Mouse (Mus musculus): ENCODE measurements around the gene Zfp523.

The Zfp523 gene

DNA sequence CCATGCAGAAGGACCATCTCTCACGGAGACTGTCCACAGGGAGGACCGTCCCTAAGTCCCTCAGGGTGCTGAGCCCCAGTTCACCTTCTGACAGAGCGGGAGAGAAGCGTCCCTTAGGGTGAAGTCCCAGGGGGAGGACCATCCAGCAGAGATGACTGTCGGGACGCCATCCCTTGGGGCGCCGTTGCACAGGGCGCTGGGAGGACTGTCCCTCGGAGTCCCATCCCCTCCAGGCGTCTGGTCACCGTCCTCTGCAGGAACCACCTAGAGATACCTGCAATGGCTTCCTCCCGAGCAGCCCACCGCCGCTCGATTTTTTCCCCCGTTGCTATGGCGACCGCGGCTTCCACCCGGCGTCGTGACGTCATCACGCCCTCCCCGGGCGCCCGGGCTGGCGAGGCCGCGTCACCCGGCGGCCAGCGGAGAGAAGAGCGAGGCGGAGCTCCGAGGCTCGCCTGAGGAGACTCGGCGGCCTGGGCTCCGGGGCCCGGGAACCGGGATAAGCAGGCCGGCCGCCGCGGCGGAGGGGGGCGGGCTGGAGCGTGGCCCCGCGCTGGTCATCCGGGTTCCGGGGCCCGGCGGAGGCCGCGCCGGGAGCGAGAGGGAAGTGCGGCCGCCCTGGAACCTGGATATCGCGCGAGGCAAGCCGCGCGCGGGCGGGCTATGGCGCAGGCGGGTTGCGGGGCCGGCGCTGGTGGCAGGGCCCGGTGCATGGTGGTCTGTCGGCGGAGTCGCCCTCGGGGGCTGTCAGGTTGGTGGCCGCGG lies at the start of gene Zfp523:
TSS of gene Zfp523 (plus strand) at position 355 of the 765 bp plus-strand sequence.
- DNase-seq (ENCODE audit: low spot score), result peak; percentile 82

DNA sequence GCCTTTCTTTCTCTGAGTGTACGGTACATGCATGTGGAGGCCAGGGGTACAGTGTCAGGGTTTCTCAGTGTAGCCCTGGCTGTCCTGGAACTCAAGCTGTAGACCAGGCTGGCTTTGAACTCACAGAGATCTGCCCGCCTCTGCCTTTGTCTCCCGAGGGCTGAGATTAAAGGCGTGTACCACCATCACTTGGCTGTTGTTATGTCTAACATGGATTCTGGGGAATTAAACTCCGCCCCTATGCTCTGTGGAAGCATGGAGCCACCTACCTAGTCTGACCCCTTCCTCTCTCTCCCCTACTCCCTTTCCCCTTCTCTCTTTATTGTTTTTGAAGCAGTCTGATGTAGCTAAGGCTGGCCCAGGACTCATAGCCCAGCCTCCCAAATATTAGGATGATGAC lies 47.1 kb upstream of the Zfp523 start:
- DNase-seq (ENCODE audit: low spot score), result no peak

DNA sequence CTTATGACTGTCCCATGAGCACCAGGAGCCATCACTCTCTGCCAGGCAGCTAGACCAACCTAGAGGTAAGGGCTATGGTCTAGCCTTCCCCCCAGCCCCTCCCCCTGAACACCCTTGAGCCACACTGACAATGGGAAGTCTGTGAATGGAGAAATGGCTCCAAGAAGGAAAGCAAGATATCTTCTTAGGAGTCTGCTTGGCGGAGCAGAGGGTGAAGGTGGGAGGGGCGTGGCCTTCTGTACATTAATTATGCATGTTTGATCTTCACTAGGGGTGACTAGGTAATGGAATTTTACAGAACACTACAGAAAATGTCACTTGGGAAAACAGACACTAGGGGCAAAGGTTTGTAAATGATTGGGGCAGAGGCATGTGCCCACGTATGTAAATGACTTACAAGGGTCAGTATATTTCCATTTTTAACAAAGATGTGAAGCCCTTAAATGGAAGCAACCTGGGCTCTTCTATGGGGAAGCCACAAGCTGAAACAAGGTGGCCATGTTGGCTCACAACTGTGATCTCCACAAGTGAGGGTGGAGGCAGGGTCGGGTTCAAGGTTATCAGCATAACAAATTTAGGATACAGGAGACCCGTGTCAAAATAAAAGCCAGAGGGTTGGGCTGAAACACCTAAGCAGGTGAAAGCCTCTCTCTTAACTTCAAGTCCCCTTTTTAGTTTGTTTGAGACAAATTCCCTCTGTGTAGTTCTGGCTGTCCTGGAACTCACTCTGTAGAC lies 46.4 kb upstream of the Zfp523 start:
- no peak for DNase-seq (ENCODE audit: low spot score)

DNA sequence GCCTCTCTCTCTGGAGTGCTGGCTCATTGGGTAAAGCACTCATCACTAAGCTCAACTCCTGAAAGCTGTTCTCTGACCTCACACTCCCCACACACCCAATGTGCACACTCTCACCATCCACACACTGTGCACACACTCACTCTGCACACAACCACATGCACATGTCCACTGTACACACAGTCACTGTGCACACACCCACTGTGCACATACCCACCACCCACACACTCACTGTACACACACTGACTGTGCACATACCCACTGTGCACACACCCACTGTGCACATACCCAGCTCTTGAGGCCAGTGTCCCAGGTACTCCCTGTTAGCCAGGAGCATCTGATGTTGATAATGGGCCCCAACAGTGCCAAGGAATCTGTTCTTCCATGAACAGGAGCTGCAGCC lies 45.8 kb upstream of the Zfp523 start:
- DNase-seq (ENCODE audit: low spot score), result no peak

DNA sequence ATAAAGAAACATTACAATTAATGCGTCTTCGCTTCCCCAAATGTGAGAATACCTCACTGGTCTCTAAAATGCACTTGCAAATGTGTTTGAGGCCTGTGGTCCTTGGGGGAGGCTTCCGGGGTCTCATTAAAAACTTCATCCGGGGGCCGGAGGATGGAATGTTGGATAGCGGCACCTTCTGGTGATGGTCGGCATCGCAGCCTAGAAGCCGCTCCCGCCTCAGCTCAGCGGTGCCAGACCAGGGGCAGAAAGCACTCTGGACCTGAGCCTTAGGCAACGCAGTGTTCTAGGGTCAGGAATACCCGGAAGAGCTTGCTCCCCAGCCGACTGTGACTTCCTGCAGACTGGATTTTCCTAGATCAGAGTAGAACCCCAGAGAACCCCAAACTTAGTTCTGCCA lies 43.7 kb upstream of the Zfp523 start:
- peak; percentile 55 for DNase-seq (ENCODE audit: low spot score)

DNA sequence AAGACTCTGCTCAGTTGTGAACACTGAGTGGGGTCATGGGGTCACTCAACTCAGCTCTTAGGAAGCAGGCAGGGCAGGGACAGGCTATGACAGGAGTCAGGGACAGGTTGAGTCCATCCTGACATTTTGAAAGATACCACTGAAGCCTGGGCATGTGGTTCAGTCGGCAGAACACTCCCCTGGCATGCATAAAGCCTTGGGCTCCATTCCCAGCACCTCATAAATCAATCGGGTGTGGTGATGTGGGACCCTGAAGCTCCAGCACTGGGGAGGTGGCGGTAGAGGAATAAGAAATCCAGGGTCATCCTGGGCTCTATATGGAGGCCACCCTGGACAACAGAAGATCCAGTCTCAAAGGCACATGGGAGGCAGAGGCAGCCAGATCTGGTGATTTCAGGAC lies 41.4 kb upstream of the Zfp523 start:
- DNase-seq (ENCODE audit: low spot score), result no peak

DNA sequence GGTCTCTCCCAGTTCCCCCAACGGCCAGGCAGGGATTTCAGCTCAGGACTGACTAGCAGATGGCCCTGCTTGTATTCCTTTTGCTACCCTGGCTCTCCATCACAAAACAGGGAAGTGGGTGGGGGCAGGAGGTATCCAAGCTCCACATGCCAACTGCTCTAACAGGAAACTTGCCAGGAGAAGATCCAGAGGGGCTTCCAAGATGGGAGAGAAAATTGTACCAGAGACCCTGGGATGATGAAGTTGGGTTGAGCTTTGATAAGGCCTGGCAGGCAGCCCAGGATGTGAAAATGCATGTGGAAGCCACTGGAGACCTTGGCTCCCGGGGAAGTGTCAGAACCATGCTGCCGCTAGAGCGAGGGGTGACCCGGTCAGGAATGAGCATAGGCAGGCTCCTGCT lies 40.7 kb upstream of the Zfp523 start:
- DNase-seq (ENCODE audit: low spot score), result no peak

DNA sequence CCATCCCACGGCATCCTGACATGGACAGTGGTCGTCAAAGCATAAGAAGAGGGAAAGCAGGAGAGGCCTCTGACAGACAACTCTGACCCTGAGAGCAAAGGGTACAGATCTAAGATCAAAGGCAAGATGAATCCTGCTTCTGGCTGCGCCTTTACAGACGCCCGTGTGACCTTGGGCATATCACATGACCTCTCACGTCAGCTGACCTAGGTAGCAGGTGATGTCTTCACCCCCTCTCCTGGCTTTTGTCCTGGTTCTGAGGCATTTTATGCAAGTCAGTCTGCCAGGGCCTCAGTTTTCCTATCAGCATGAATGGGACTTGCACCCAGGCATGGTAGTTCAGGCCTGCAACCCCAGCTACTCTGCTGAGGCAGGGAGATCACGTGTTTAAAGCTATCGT lies 38.9 kb upstream of the Zfp523 start:
- DNase-seq (ENCODE audit: low spot score), result no peak

DNA sequence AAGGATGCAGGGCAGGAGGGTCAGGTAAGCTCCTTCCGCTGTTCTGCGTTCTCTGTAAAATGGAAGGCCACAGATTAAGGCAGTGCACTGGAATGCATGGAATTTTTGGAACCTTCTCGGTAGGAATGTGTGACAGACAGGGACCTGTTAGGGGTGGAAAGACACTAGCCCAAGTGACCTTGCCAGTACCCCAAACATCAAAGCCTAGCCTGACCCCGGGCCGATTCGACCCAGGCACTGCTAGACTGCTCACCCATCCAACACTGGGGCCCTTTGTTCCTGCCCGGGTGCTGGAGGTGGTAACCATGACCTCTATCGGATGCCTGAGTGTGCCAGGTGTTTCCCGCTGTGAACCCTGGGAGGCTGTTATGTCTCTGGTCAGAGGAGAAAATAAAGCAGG lies 38.2 kb upstream of the Zfp523 start:
- no peak for DNase-seq (ENCODE audit: low spot score)

DNA sequence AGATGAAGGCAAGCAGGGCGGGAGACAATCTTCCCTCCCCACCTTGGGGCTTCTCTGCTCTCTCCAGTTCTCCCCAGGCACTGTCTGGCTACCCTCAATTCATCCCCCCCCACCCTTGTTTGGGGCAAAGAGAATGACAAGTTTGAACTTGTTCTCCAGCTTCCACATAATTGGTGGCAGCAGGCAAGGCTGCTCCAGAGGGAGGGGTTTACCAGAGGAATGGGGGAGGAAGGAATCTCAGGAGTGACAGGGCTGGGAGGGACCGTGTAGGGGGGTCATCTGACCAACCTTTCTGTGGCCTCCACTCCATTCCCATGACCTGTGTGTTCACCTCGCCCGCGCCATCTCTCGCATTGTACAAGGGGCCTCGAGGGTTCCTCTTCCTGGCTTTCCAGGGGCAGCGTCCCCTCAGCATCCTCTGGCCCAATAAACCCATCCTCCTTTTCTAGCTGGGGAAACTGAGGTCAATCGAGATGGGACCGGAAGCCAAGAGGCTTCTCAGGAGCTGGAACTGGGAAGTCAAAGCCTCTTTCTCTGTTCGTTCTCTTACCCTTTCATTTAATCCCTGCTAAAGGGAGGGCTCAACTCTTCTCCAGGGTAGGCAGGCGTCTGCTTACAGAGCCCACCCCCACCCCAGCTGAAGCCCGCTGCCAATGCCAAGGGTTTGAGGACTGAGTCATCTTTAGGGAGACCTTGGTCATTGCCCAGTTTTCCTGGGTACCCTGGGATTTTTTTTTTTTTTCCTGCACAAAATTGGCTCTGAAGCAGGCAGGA lies 36.3 kb upstream of the Zfp523 start:
- DNase-seq (ENCODE audit: low spot score), result no peak

DNA sequence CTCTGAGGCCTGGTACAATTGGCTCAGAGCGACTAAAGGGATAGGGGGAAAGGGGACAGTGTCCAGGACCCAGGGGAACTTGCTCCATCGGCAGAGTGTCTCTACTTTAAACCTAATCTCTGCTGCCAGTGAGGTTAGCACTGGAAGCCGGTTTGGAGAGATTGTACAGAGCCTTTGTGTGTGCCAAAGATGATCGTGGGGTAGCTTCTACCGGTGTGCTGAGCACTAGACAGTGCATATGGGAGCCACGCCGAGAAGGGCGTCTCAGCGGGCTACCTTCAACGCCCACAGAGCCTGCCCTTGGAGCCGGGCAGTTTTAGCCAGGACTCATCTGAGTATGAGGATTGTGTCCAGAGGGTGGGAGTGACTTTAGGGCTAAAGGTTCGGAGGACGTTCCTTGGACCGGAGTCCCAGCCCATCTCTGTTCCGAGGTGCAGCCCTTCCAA lies 35.7 kb upstream of the Zfp523 start:
- no peak for DNase-seq (ENCODE audit: low spot score)

DNA sequence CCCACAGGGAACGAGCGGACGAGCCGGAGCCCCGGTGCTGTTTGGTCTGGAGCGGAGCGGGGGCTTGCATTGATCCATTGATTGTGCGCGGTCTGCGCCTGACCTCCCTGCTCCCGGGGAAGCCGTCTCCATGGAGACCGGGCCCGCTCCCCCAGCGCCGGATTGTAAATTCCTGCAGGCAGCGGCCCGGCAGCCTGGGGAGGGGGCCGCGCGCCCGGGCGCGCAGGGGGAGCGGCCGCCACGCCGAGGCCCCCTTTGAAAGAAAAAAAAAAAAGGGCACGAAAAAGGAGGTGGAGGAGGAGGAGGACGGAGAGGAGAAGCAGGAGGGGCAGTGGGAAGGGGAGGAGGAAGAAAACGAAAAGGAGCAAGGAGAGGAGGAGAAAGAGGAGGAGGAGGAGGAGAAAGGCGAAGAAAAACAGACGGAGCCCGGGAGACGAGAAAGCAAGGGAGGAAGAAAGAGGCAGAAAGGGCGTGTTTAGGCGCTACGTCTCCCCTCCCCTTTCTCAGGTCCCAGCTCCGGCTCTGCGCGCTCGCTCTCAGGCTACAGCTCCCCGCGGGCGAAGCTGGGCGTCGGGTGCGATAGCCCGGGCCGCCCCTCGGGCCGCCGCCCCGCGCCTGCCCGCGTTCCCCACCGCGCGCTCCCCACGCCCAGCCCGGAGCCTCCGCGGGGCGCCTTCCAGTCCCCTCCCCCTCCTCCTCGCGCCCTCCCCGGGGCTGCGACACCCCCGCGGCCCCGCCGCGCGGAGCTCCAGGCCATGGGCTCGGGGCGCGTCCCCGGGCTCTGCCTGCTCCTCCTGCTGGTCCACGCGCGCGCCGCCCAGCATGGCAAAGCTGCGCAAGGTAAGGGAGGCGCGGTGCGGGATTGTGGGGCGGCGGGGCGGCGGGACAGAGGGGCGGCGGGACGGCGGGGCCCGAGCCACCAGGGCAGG lies 34.9 kb upstream of the Zfp523 start, which contains the start of gene Scube3:
TSS of gene Scube3 (plus strand) at position 371 of the 929 bp plus-strand sequence.
- DNase-seq (ENCODE audit: low spot score), result no peak

DNA sequence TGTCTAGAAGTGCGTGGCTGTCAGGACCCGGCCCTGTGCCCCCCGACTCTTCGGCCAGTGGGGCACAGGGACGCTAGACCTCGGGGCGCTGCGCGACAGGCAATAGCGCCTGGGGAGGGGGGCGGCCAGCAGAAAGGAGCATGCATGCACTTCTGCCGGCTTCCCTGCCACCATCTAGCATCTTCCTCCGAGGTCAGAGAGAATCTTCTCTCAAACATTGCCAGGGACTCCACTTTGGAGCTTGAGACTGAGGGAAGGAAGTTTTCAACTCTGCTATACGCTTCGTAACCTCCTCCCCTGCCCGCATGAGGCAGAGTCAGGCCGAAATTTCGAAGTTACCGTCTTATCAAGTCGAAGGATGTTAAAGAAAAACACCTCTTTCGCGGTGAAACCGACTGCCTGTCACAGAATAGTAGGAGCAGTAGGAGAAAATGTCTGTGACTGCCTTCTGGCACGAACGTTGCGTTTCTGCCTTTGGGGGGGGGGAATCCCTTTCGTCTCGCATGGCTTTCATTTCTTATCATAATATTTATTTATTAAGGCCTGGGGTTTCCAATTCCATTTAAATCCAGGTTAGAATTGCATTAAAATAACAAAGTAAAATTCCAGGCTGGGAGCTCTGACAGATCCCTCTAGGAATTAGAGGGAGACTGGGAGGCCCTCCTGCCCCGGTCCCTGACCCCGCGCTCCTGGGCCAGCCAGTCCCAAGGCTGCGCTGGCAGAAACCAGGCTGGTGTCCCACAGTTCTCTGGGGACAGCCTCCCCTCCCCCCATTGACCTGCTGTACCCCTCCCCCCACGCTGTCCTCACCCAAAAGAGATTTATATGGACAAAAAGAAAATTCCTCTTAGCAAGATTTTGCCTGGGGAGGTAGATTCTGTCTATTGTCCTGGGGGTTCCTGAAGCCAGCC lies 34.0 kb upstream of the Zfp523 start:
- DNase-seq (ENCODE audit: low spot score), result no peak

DNA sequence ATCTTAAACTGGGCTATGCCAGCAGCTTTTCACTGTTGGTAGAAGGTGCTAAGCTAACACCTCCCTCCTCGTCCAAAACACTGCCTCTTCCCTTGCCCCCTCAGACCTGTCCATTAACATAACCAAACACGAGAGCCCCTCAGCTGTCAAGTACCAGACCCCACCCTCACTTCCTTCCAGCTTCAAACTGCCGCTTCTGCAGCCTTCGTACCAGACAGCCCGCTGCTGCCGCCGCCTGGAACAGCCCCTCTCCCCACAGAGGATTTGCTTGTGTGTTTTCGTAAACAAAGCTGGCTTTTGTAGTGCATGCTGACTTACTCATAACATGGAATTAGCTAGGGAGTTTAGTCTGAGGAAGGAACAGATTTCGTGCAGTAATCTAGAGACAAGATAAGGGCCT lies 33.2 kb upstream of the Zfp523 start:
- DNase-seq (ENCODE audit: low spot score), result no peak

DNA sequence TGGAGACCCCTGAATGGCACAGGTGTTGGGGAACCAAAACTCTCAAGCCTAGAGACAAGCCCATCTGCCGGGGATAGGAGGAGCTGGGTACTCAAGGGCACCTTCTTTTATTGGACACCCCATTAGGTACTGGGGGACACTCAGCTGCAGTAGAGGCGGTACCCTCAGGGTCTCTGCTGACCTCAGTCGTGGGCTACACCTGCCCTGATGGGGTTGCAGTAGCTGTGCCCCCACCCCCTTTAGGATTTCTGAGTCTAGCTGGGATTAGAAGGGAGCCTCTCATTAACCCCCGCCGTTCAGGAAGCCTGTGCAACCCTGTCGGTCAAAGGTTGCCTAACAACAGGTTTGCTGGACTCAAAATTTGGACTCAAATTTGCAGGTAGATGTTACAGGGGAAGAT lies 32.7 kb upstream of the Zfp523 start:
- no peak for DNase-seq (ENCODE audit: low spot score)

DNA sequence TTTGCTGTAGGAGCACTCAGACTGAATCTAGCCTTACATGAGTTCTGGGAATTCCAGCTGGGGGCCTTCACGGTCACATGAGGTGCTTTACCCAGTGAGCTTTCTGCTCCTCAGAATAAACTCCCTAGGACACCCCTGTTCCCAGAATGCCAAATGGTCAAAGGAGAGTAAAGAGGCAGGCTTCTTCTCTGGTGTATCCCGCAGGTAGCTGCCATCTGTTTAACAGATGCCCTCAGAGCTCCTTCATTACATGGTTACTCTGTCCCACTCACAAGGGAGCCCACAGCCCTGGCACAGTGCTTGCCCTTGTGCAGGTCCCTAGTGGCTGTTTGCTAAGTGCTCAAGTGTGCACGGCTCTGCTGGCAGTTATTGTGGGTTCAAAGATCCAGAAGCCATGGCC lies 28.6 kb upstream of the Zfp523 start:
- no peak for DNase-seq (ENCODE audit: low spot score)

DNA sequence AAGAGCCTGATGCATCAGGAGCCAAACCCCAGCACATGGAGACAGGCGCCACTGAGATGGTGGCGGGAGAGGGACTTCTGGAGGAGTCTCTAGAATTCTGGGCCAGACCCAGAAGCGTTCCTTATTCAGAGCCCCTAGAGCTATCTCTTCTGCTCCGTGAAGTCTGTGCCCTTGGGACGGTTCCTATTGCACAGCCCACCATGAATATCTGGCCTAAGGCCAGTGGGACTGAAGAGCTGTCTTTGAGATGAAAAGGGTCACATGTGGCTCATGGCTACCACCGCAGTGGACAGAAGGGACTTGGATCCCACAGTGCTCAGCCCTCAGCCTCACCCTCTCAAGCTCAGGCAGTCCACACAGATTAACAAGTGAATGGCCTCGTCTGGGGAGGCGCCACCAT lies 27.2 kb upstream of the Zfp523 start:
- DNase-seq (ENCODE audit: low spot score), result no peak

DNA sequence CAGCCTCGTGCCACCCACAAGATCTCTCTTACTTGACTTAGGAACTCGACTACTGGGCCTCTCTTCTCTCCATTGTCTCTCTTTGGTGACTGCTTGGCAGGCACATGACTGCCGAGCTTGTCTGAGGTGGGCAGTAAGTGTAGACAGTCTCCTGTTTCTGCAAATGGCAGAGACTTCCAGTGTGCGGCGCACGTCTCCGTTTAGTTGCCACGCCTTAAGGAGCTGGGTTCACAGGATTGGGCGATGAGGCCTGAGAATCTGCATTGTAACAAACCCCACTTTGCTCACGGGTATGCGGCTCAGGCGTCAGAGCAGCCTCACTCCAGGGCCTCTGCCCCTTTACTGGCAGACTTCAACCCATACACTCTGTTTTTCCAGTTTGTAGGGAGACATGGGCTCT lies 26.5 kb upstream of the Zfp523 start:
- no peak for DNase-seq (ENCODE audit: low spot score)

DNA sequence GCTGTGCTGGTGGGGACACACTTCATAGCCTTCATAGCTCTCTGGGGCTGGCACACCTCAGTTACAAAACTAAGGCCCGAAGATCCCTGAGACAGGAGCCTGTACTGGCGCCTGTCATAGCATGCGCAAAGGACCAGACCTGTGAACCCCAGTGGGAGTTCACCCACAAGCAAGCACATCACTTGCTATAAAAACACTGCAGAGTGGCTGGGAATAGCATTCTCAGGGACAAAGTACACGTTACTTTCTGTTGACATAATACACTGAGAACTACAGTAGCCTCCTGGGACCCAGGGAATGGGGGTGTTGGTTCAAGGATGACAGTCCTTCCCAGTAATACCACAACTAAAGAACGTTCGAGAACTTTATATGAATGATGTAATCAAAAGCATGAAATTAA lies 23.8 kb upstream of the Zfp523 start:
- DNase-seq (ENCODE audit: low spot score), result no peak

DNA sequence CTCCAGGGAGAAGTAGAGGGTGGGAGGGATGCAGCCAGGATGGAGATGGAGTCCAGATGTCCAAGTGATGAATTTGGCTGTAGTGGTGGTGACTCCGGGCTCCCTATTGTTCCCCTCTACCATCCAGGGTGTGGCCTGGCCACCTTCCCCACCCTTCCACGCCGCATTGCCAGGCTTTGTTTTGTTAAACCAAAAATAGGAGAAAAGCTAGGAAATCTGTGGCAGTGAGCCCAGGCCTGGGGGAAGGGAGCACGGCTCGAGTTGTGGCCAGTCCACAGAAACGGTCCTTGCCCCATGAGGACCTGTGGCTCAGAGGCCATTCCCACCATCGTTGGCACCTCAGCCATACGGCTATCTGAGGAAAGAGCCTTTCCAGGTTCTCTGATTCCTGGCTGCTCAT lies 22.0 kb upstream of the Zfp523 start:
- DNase-seq (ENCODE audit: low spot score), result no peak

DNA sequence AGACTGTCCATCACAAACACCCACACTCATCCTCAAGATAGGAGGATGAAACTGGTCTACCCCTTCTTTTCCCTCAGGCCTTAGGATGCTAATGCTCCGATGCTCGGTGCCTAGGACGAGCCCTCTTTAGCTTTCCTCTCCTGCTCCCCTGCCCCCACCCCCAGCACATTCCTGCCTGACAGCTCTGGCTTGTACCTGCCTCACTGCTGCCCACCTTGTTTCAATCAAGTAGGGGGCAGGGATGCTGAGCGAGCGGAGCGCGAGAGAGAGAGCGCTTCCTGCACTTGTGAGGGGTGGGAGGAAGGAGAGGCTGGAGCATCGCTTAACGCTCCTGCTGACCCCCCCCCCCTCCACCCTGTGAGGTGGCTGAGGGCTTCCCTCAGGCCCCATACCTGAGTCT lies 16.6 kb upstream of the Zfp523 start:
- DNase-seq (ENCODE audit: low spot score), result no peak

Measured in ovary, postnatal 10 days (tissue).